Mouse (Mus musculus) cerebellum, adult 18-20 months (tissue): ENCODE data around the gene Pdlim7.

ENCODE experiments used
- DNase-seq, 2 experiments: peaks; one replicate each; pipeline ENCODE4 v3.0.0; 2021

Gene Pdlim7

DNA sequence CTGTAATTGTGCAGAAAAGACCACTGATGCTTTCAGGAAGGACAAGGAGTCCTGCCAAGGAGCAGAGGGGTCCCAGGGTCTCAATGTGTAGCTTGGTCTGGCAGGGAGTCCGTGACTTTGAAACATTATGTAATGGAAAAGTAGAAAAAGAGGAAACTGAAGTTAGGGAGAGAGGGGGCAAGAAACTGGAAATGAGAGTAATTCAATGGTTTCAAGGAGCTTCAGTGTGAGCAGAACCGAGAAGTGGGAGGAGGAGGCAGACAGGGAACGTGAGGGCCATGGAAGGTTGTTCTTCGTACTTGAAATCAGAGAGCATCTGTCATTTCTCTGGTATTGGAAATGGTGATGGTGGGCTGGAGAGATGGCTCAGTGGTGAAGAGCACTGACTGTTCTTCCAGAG is 6.1 kb upstream of the Pdlim7 start:
- no peak for DNase-seq

DNA sequence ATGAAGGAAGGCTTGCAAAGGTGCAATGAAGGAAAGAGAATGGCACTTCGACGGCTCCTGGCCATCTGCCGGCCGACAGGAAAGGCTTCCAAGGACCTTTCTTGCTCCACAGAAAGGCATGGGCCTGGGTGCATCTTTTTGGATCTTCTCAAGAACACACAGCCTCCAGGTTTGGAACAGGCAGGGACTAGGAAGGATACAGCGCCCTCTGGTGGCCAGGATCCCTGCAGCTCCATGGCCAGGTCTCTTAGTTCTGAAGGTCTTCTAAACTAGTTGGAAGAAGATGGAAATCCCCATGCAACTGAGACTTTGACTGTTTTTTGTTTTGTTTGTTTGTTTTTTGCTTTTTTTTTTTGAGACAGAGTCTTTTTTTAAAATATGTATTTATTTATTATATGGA is 3.5 kb upstream of the Pdlim7 start:
- DNase-seq, result peak; percentile 88 to 94

DNA sequence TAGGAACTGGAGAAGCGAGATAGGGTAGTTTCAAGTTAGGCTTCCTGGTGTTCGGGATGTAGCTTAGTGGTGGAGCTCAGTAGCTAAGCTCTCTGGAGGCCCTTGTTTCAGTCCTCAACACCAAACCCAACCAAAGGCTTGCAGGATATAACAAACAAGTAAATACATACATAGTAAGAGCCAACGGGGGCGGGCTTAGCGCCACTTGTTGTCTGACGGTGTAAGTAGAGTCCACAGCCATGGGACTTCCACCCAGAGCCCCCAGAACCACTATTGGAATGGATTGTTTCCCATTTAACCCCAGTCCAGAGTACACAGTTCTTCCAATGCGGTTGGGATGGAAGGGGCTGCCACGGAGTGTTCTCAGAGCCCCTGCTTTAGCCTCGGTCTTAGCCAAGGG is 352 bp upstream of the Pdlim7 start:
- no peak for DNase-seq

DNA sequence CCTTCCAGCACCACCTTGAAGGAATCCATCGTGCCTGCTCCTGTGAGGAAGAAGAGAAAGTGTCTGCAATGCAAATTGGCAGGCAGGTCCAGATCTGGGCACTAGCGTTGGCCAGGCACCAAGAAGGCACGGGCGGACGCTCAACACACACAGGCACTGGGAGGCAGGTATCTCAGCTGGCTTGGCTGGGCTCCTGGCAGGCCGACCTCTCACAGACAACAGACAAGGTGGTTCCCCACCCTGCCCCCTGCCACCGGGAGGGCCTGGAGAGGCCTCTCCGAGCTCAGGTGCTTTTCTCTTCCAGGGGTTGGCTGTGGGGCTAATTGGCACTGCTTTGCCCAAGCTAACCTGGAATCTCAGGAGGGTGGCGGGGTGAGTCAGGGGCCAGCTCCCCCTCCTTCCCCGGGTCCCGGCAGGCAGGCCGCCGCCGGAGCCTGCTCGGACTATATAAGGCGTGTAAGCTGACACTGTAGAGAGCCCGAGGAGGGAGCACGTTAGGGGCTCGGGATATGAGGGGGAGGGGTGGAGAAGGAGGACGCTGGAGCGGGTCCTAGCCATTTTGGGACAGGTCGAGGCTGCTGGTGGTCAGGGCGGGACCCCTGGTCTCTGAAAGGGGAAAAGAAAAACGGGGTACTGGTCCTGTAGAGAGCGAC is 971 bp downstream of the Pdlim7 start:
- peak; percentile 62 to 68 for DNase-seq

- DNase-seq, result no peak
Measured at GRCm38 (mm10) chr13:55511492-55511861, 2.0 kb downstream of the Pdlim7 start.

GRCm38 (mm10) chr13:55510668-55511491 is 2.6 kb downstream of the Pdlim7 start:
- DNase-seq, result no peak

GRCm38 (mm10) chr13:55510332-55510667 is 3.2 kb downstream of the Pdlim7 start:
- DNase-seq, result no peak

- DNase-seq, result no peak
Measured at GRCm38 (mm10) chr13:55508531-55508930, 4.9 kb downstream of the Pdlim7 start.

- no peak for DNase-seq
Measured at GRCm38 (mm10) chr13:55507877-55508276, 5.6 kb downstream of the Pdlim7 start.

DNA sequence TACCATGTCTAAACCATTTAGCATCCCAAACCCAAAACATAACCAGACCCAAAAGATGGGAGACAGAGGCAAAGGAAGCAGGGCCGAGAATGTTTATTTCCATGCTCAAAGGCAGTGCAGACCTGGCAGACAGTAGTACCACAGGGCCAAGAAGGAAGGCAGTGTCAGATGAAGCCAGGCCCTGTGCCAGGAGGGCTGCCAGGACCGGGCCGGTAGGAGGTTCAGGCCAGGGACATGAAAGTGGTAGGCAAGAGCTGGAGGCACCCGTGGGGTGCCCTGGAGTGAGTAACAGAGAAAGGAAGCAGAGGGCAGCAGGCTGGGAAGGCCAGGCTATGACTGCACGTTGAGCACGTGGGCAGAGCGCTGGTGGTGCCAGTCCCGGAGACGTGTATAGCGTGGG is 6.8 kb downstream of the Pdlim7 start:
- peak; percentile 36 to 49 for DNase-seq

DNA sequence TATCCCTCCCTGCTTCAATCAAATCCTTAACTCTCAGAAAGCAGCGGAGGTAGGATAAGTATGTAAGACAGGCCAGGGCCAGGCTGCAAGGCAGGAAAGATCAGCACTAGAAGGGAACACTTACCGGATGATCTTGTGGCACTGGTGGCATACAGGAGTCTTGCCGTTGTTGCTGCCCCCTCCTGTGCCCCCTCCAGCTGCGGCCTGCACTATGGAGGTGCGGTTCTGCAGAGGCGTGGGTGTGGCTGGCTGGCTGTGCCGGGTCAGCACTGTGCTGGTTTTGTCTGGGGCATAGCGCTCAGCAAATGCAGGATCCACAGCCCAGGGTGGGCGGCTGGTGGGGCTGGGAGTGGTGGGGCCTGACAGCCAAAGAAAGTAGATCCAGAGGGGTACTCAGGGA is 7.7 kb downstream of the Pdlim7 start:
- no peak for DNase-seq

- no peak for DNase-seq
Measured at GRCm38 (mm10) chr13:55504390-55504789, 9.1 kb downstream of the Pdlim7 start.

DNA sequence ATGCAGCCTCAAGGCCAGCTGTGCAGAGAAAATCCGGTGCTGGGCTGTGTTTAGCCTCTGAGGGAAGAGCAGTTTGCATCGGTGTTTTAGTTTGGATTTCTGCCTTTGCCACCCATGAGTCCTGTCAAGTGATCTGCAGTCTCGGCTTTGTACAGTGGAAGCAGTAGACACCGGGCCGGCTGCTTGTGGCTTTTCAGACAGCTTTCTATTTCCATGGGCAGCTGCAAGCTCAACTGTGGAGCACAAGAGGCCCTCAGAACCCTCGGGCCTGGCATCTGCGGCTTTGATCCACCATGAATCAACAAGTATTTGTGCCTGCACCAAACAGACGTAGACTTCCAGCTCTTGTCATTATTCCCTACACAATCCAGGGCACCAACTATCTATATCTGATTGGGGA is 11.1 kb downstream of the Pdlim7 start:
- no peak for DNase-seq

GRCm38 (mm10) chr13:55500575-55500974 is 12.9 kb downstream of the Pdlim7 start:
- no peak for DNase-seq

DNA sequence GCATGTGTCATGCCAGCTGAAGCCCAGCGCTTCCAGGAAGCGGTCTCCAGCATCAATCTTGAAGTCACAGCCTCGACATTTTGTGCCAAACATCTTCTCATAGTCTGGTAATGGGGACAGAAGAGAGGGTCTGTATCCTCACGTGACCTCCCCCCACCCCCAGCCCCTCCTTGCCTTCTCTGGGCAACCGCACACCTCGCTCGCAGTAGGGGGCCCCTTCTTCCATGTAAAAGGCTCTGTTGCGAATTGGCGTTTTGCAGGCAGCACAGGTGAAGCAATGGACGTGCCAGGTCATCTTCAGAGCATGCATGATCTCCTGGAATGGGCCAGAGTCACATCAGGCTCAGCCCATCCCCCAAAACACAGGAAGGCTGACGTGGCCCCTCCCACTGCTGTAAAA is 14.6 kb downstream of the Pdlim7 start:
- no peak for DNase-seq

GRCm38 (mm10) chr13:55496661-55497060 is 16.8 kb downstream of the Pdlim7 start:
- no peak for DNase-seq

DNA sequence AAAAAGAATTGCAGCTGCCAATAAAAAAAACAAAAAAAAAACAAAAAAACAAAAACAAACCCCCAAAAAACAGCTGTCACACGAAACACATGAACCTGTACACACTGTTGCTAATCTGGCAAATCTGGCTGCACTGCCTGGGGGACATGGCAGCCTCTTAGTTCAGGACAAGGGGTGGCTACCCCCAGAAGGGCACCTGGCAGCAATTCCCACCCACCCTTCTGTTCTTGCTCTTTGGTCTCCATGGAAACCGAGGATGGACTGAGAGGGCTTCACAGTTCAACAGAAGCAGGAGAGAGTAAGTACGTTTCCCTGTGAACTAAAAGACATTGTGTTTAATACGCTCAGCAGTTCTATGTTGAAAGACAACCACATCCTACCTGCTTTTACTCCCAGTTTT is 17.8 kb downstream of the Pdlim7 start:
- DNase-seq, result no peak

GRCm38 (mm10) chr13:55494883-55495621 is 18.4 kb downstream of the Pdlim7 start:
- peak; percentile 78 to 80 for DNase-seq

- DNase-seq, result no peak
Measured at GRCm38 (mm10) chr13:55494257-55494656, 19.2 kb downstream of the Pdlim7 start.

DNA sequence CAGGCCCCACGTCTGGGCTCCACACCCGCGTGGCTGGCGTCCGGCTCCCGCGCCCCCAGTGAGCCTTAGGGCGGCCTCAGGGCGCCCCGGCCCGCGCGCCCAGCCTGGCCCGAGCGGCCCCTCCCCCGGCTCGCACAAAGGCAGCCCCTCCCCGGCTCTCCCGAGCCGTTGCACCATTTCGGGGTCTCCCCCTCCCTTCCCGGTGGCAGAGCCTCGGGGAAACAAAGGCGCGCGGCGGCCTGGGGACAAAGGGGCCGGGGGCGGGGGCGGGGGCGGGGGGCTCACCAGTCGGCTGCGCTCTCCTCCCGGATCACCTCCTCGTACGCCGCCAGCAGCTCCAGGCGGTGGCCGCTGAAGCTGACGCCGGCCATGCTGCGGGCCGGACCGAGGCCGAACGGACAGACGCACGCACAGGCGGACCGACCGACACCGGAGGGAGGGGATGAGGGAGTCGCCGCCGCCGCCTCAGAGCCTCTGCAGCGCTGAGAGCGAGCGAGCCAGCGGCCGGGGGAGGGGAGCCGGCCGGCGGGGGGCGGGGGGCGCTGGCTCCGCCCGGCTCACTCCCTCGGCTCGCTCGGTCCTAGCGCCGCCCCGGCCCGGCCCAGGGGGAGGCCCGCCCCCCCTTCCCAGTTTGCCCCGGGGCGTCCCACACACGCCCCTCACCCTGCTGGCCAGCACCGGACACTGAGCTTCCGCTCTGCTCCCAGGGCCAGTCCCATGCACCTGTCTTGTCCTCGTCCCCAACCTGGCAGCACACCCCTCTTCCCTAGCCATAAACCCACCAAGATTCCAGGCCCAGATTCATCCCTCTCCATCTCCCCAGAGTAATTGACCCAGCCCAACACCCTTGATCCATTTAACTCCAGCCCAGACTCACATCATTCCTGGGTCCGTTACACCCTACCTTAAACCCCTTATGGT is 25.6 kb downstream of the Pdlim7 start, which contains the start of gene Dbn1:
Gene Dbn1 (minus strand): TSS at position 534 of the 921 bp plus-strand sequence.
- DNase-seq, result no peak

- no peak for DNase-seq
Measured at GRCm38 (mm10) chr13:55486916-55487577, 26.4 kb downstream of the Pdlim7 start.
